Mouse (Mus musculus) MEL (cell line): ENCODE measurements around the gene Olfr263. TPM values are rescaled to one million over a fixed set of nuclear protein-coding genes. Genes with fewer than 3 reads are reported as not detected.

Experiments
- DNase-seq: peaks from one replicate; pipeline ENCODE4 v3.0.0; 2011; ENCODE audit warnings: low read depth, low spot score
- H3K27ac ChIP-seq: 2 replicates; pipeline ENCODE4 v1.5.1; 2012; ENCODE audit warnings: low read depth, mild to moderate bottlenecking, control low read depth, low read length, moderate library complexity; ENCODE audit not compliant: control insufficient read depth
- H3K27me3 ChIP-seq, 2 experiments: fragments of 150-350 bp in 1 of 2; sonication (generic) in 1 of 2; 2 replicates each; pipeline ENCODE4 v1.6.1; 2012; ENCODE audit warnings: low read length in 2 of 2, mild to moderate bottlenecking in 2 of 2, improper control_type of control experiment in 1 of 2, moderate library complexity in 1 of 2; ENCODE audit not compliant: insufficient read depth in 2 of 2, control insufficient read depth in 1 of 2
- H3K36me3 ChIP-seq, 2 experiments: 2 replicates each; pipeline ENCODE4 v1.6.1; 2012 to 2014; ENCODE audit warnings: low read length in 2 of 2, improper control_type of control experiment in 1 of 2, inconsistent platforms in 1 of 2, mild to moderate bottlenecking in 1 of 2; ENCODE audit not compliant: insufficient read depth in 2 of 2, control insufficient read depth in 1 of 2
- H3K4me1 ChIP-seq, 2 experiments: fragments of 150-350 bp in 1 of 2; sonication (generic) in 1 of 2; 2 replicates each; pipeline ENCODE4 v1.6.1; 2012; ENCODE audit warnings: low read length in 2 of 2, improper control_type of control experiment in 1 of 2, mild to moderate bottlenecking in 1 of 2; ENCODE audit not compliant: insufficient read depth in 2 of 2, control insufficient read depth in 1 of 2
- H3K4me3 ChIP-seq, 2 experiments: fragments of 150-350 bp in 1 of 2; sonication (generic) in 1 of 2; 2 replicates each; pipeline ENCODE4 v1.5.1; 2012; ENCODE audit warnings: low read depth in 2 of 2, low read length in 2 of 2, mild to moderate bottlenecking in 2 of 2, moderate library complexity in 2 of 2, control low read depth in 1 of 2, improper control_type of control experiment in 1 of 2; ENCODE audit not compliant: control insufficient read depth in 1 of 2, insufficient read depth in 1 of 2
- H3K79me2 ChIP-seq: 2 replicates; pipeline ENCODE4 v1.6.1; 2012; ENCODE audit warnings: mild to moderate bottlenecking, low read length, moderate library complexity; ENCODE audit not compliant: control insufficient read depth, poor library complexity, insufficient read depth
- H3K9ac ChIP-seq: 2 replicates; pipeline ENCODE4 v1.6.1; 2012; ENCODE audit warnings: low read depth, mild to moderate bottlenecking, control low read depth, low read length, moderate library complexity; ENCODE audit not compliant: control insufficient read depth, poor library complexity, severe bottlenecking
- H3K9me3 ChIP-seq: fragments of 150-350 bp; sonication (generic); replicated peaks from 2 replicates; pipeline ENCODE4 v1.6.1; 2012; ENCODE audit warnings: mild to moderate bottlenecking, low read length, improper control_type of control experiment, moderate library complexity; ENCODE audit not compliant: insufficient read depth
- CHD1 ChIP-seq: IDR thresholded peaks from 2 replicates; pipeline ENCODE4 v1.6.1; 2012; ENCODE audit warnings: low read depth, mild to moderate bottlenecking, inconsistent platforms, low read length, improper control_type of control experiment
- GABPA ChIP-seq: IDR thresholded peaks from 2 replicates; pipeline ENCODE4 v1.6.1; 2012; ENCODE audit warnings: low read depth, mild to moderate bottlenecking, inconsistent platforms, low read length, improper control_type of control experiment, moderate library complexity
- GATA1 ChIP-seq: IDR thresholded peaks from 2 replicates; pipeline ENCODE4 v1.6.1; 2011; ENCODE audit warnings: low read depth, low read length, improper control_type of control experiment
- KAT2A ChIP-seq: conservative IDR thresholded peaks from 2 replicates; pipeline ENCODE4 v1.6.1; 2012; ENCODE audit warnings: low read depth, low read length, improper control_type of control experiment, inconsistent platforms
- MEF2A ChIP-seq: IDR thresholded peaks from 2 replicates; pipeline ENCODE4 v1.6.1; 2014; ENCODE audit warnings: low read depth, mild to moderate bottlenecking, inconsistent platforms, low read length, improper control_type of control experiment; ENCODE audit not compliant: poor library complexity, insufficient replicate concordance, severe bottlenecking; ENCODE audit errors: extremely low read depth
- MYB ChIP-seq: IDR thresholded peaks from 2 replicates; pipeline ENCODE4 v1.6.1; 2011; ENCODE audit warnings: mild to moderate bottlenecking, low read depth, low read length, improper control_type of control experiment
- MYC ChIP-seq: IDR thresholded peaks from 2 replicates; pipeline ENCODE4 v1.6.1; 2011; ENCODE audit warnings: low read depth, mild to moderate bottlenecking, low read length, improper control_type of control experiment, moderate library complexity
- POLR2A ChIP-seq, 2 experiments: IDR thresholded peaks; 2 replicates each; pipeline ENCODE4 v1.6.1; 2011 to 2012; ENCODE audit warnings: low read length in 2 of 2, mild to moderate bottlenecking in 2 of 2, control low read depth in 1 of 2, improper control_type of control experiment in 1 of 2, low read depth in 1 of 2, moderate library complexity in 1 of 2; ENCODE audit not compliant: control insufficient read depth in 1 of 2, insufficient read depth in 1 of 2, poor library complexity in 1 of 2
- RCOR1 ChIP-seq: IDR thresholded peaks from 2 replicates; pipeline ENCODE4 v1.6.1; 2012; ENCODE audit warnings: low read depth, mild to moderate bottlenecking, inconsistent platforms, low read length, improper control_type of control experiment
- SMC3 ChIP-seq: IDR thresholded peaks from 2 replicates; pipeline ENCODE4 v1.6.1; 2011; ENCODE audit warnings: low read depth, low read length, improper control_type of control experiment
- TBP ChIP-seq: IDR thresholded peaks from 2 replicates; pipeline ENCODE4 v1.8.0; 2011; ENCODE audit warnings: low read depth, low read length, improper control_type of control experiment
- UBTF ChIP-seq: IDR thresholded peaks from 2 replicates; pipeline ENCODE4 v1.6.1; 2012; ENCODE audit warnings: low read depth, mild to moderate bottlenecking, inconsistent platforms, low read length, improper control_type of control experiment, moderate library complexity, borderline replicate concordance; ENCODE audit not compliant: insufficient read depth
- USF2 ChIP-seq, 2 experiments: IDR thresholded peaks; 2 replicates each; pipeline ENCODE4 v1.6.1; 2011 to 2012; ENCODE audit warnings: improper control_type of control experiment in 2 of 2, low read length in 2 of 2, borderline replicate concordance in 1 of 2, inconsistent platforms in 1 of 2, low read depth in 1 of 2, mild to moderate bottlenecking in 1 of 2; ENCODE audit not compliant: insufficient read depth in 1 of 2
- polyA plus RNA-seq, 2 experiments: library from polyadenylated mRNA; stranded (reverse) in 1 of 2; unstranded in 1 of 2; fragments of >175 nt in 1 of 2; fragments of >200 nt in 1 of 2; gene quantifications; 2 replicates each; pipeline versions ENCODE4 v1.2.1 to v1.2.4; 2012; ENCODE audit warnings: low replicate concordance in 2 of 2, low read depth in 1 of 2; ENCODE audit not compliant: insufficient read length in 2 of 2, insufficient read depth in 1 of 2, missing spikeins in 1 of 2
- total RNA-seq: library from RNA; depleted of rRNA; stranded (reverse); fragments of 300-350 nt; gene quantifications from 2 replicates; pipeline ENCODE4 v1.2.3, GENCODE M21; 2012

Gene Olfr263
- total and polyA plus RNA-seq, 3 experiments = not detected

DNA sequence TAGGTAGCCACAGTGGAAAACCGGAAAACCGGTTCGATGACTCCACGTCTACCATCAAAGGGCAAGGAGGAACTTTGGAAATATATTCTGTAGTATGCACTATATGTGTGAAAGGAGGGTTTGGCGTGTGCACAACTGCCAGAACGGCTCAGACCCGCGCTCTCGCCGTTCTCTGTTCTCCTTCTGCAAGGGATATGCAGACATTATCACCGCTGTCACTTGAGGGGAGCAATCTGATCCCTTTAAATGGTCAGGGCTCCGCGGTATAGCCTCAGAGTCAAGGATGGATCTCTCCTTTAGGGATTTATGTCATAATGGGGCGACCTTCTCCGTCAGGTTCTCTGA is 30.0 kb downstream of the Olfr263 start:
- no peaks in the 10 kb centered on the region; the same call in 1 of the 2 replicates for H3K79me2 ChIP-seq
- H3K27me3 ChIP-seq = peaks cover 7 to 9% of the 10 kb centered on the region in 2 experiments
- DNase-seq = peak; percentile 70
- H3K4me1 ChIP-seq = peaks cover 3 to 8% of the 10 kb centered on the region in 2 experiments; a peak in 2 of 4 replicates
- no peaks in the 10 kb centered on the region for H3K9me3 ChIP-seq
- peak overlapping the region; percentile 17 for H3K9ac ChIP-seq
- TF ChIP-seq MYB = no peak
- 0 out of 2 replicates have a peak, but pooled peaks have one; percentile 21 for TF ChIP-seq TBP
- peak; percentile 43; the same call in 1 of the 2 replicates for TF ChIP-seq UBTF
- H3K36me3 ChIP-seq = peaks cover 0 to 2% of the 10 kb centered on the region in 2 experiments; a peak in 2 of 4 replicates
- no peak overlapping the region for H3K27ac ChIP-seq
- H3K4me3 ChIP-seq = peak overlapping the region; percentile 56 to 60

DNA sequence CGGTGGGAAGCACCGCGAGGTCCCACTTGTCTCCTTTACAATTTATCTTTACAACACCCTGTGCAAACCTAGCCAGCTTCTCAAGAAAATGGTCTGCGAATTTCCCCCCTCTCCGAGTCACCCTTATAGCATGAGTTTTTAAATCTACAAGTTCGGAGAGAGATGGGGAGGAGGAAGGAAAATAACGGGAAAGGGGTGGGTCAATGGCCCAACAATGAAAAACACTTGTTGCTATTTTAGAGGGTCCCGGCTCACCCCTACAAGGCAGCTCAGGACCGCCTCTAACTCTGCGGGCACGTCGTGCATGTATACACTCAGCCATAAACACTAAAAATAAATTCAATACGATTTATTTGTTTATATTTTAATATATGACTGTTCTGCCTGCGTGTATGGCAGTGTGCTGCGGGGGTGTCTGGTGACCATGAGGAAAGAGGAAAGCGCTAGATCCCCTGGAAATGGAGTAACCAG is 30.6 kb downstream of the Olfr263 start:
- no peak for TF ChIP-seq MYB
- TF ChIP-seq SMC3 = no peak
- TF ChIP-seq USF2 (IDR thresholded peaks at IDR 0.05; ENCODE audit: borderline replicate concordance in 1 of 2, insufficient read depth in 1 of 2, low read depth in 1 of 2, low read length in 2 of 2) = no peak
- no peak for TF ChIP-seq RCOR1
- TF ChIP-seq MEF2A = no peak
- no peak for TF ChIP-seq MYC
- peaks cover 0 to 2% of the 10 kb centered on the region in 2 experiments; a peak in 2 of 4 replicates for H3K36me3 ChIP-seq
- peak; percentile 67 for DNase-seq
- no peaks in the 10 kb centered on the region; the same call in 1 of the 2 replicates for H3K79me2 ChIP-seq
- peaks cover 3 to 8% of the 10 kb centered on the region in 2 experiments; a peak in 2 of 4 replicates for H3K4me1 ChIP-seq
- peaks cover 4 to 9% of the 10 kb centered on the region in 2 experiments; a peak in 3 of 4 replicates for H3K27me3 ChIP-seq
- H3K9ac ChIP-seq = peak overlapping the region; percentile 63
- H3K4me3 ChIP-seq = peak overlapping the region; percentile 56 to 60
- H3K9me3 ChIP-seq = no peaks in the 10 kb centered on the region
- H3K27ac ChIP-seq = no peak overlapping the region

DNA sequence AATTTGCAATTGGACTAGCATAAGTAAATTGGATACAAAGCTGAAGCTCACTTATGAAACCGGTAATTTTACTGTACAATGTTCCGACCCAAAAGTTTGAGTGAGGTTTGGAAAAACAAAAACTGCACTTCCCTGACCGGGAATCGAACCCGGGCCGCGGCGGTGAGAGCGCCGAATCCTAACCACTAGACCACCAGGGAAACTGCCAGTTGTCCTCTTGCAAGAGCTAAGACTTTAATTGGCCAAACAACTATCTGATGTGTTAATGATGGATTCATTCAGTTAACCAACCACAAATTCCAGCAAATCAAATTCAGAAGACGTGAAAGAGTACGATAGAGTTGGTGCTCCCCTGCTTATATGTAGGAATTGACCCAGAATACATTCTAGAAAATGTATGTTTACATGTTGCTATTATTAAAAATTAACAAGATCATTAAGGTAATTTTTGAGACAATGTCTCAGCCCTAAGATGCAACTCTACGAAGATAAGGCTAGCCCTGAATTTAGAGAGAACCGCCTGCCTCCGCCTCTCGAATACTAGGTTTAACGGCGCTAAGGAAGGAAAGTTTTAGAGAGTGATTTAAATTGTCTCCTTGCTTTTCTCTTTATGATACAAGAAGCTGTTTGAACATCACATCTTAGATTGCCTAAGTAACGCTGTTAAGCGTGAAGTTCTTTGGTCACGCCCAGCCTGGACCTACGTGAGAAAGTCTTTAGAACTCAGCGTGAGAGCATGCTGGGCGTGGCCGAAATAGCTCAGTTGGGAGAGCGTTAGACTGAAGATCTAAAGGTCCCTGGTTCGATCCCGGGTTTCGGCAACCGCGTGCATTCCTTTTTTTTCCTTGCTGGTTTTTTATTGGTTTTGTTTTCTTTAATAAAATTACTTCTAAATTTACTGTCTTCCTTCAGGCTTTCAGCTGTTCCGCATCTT is 31.5 kb downstream of the Olfr263 start:
- H3K4me3 ChIP-seq = peak overlapping the region; percentile 56 to 89

More for the DNA sequence above, 31.5 kb downstream of the Olfr263 start:
- Histone ChIP-seq H3K9me3 (no peaks in the 10 kb centered on the region), H3K27ac (no peak overlapping the region), H3K79me2 (no peaks in the 10 kb centered on the region; the same call in 1 of the 2 replicates), H3K4me1 (peaks cover 3 to 8% of the 10 kb centered on the region in 2 experiments; a peak in 2 of 4 replicates), H3K36me3 (peaks cover 0 to 2% of the 10 kb centered on the region in 2 experiments; a peak in 2 of 4 replicates), H3K27me3 (peaks cover 0 to 8% of the 10 kb centered on the region in 2 experiments; a peak in 2 of 4 replicates), H3K9ac (peak overlapping the region; percentile 63)
- DNase-seq = peak; percentile 94
- TF ChIP-seq GABPA (no peak), GATA1 (peak; percentile 65), CHD1 (no peak), KAT2A (no peak), TBP (peak; percentile 99), POLR2A (IDR thresholded peaks at IDR 0.05; ENCODE audit: control insufficient read depth in 1 of 2, insufficient read depth in 1 of 2, low read depth in 1 of 2, low read length in 2 of 2, poor library complexity in 1 of 2) (no peak)
